Mouse (Mus musculus): ENCODE results near the gene Tmc6. TPM values are rescaled to one million over a fixed set of nuclear protein-coding genes. Genes with fewer than 3 reads are reported as not detected.

Tmc6 gene
- total RNA-seq, 1 experiment: 36.0 TPM

DNA sequence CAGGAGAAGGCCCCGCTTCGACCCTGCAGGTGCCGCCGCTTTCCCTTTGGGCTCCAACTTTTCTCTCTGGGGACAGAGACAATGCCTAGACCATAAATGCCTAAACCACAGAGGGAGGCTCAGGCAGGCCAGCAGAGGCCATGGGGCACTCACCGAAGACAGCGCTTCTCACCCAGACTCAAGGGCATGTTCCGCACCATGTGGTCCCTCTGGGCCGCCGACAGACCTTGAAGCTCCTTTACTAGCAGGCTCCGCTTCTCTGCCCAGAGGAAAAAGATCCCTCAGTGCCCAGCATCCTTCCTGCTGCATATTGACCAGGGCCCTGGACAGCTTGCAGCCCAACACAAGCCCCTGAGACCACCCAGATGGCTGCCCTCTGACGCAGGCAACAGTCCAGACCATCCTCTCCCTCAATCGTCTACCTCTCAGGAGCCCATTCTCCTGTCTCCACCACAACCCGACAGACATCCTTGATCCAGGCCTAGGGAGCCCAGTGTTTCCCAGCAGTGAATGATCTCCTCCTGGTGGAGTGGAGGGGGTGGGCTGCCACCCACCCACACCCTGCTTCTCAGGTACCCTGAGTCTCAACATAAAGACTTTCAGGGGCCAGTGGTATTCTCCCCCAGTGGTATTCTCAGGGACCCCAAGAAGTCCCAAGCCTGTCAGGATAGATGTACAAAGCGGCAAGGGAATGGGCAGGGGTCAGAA is 5.8 kb downstream of the Tmc6 start:
- no peak for TF ChIP-seq HCFC1 (IDR thresholded peaks at IDR 0.05; ENCODE audit: borderline replicate concordance, insufficient read depth, low read length)
- no peak overlapping the region for H3K27ac ChIP-seq (ENCODE audit: insufficient read depth, low read depth, low read length, poor library complexity, severe bottlenecking)
- in situ Hi-C loops (cut with MboI; ENCODE audit: low sequenced_read_pairs in 2 of 2, unreplicated experiment in 2 of 2): no loop called here
- no peak for DNase-seq (ENCODE audit: low read depth, low spot score)
- peaks cover 36% of the 10 kb centered on the region for H3K36me3 ChIP-seq (ENCODE audit: control insufficient read depth, insufficient read depth, low read length, poor library complexity, severe bottlenecking)
- peaks cover 2 to 11% of the 10 kb centered on the region in 2 experiments; a peak in 2 of 4 replicates for H3K4me1 ChIP-seq (ENCODE audit: control insufficient read depth in 2 of 2, insufficient read depth in 2 of 2, low read length in 2 of 2, poor library complexity in 1 of 2)
- H3K9ac ChIP-seq (ENCODE audit: insufficient read depth, low read depth, low read length, poor library complexity, severe bottlenecking): no peak overlapping the region
- no peaks in the 10 kb centered on the region for H3K9me3 ChIP-seq (ENCODE audit: control insufficient read depth, insufficient read depth, low read depth, low read length)
- no peak overlapping the region for H3K4me3 ChIP-seq (ENCODE audit: insufficient read depth in 1 of 2, low read depth in 1 of 2, low read length in 2 of 2, poor library complexity in 1 of 2, severe bottlenecking in 1 of 2)

DNA sequence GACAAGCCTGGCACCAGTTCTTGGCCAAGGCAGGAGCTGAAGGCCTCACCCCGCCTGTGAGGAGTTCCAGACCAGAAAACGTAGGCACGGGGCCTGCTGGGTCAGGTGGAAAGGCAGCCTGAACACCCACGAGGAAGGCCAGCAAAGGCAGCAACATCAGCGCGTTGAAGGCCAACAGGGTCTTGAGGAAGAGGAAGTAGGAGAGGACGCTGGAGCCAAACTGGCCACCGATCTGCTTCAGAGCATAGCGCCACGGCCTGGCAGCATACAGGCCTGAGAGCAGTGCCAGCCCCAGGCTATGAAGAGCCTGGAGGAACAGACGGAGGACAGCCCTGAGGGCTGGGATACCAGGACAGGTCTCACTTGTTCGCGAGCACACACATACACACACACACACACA is 6.5 kb downstream of the Tmc6 start:
- in situ Hi-C loops (cut with MboI; ENCODE audit: low sequenced_read_pairs in 2 of 2, unreplicated experiment in 2 of 2): no loop called here
- TF ChIP-seq CHD2 (IDR thresholded peaks at IDR 0.05; ENCODE audit: low read depth, low read length): no peak
- TF ChIP-seq MAFK (IDR thresholded peaks at IDR 0.05; ENCODE audit: insufficient read depth, low read depth, low read length): no peak
- no peak for TF ChIP-seq ZC3H11A (IDR thresholded peaks at IDR 0.05; ENCODE audit: borderline replicate concordance, low read depth, low read length)

DNA sequence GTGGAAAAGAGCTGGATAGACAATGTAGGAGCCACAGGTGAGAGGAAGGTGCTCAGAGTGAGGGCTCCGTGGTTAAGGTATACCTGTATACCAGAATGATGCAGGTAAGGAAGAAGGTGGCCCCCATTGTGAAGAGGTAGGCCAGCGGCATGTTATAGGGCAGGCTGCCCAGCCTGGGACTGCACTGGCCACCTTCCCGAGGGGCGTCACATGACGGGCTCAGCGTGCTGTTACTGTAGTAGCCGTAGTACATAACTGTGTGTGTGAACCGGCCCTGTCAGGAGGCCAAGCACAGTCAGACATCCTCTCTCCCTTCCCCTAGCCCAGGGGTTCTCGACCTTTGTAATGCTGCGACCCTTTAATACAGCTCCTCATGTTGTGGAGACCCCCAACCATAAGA is 7.1 kb downstream of the Tmc6 start:
- Histone ChIP-seq H3K4me3 (ENCODE audit: insufficient read depth in 1 of 2, low read depth in 1 of 2, low read length in 2 of 2, poor library complexity in 1 of 2, severe bottlenecking in 1 of 2) (no peak overlapping the region), H3K4me1 (ENCODE audit: control insufficient read depth in 2 of 2, insufficient read depth in 2 of 2, low read length in 2 of 2, poor library complexity in 1 of 2) (peaks cover 0 to 10% of the 10 kb centered on the region in 2 experiments; a peak in 2 of 4 replicates), H3K36me3 (ENCODE audit: control insufficient read depth, insufficient read depth, low read length, poor library complexity, severe bottlenecking) (peaks cover 36% of the 10 kb centered on the region), H3K27ac (ENCODE audit: insufficient read depth, low read depth, low read length, poor library complexity, severe bottlenecking) (no peak overlapping the region), H3K9me3 (ENCODE audit: control insufficient read depth, insufficient read depth, low read depth, low read length) (no peaks in the 10 kb centered on the region), H3K9ac (ENCODE audit: insufficient read depth, low read depth, low read length, poor library complexity, severe bottlenecking) (no peak overlapping the region)
- no peak for TF ChIP-seq ZNF384 (IDR thresholded peaks at IDR 0.05; ENCODE audit: low read depth, low read length)
- DNase-seq (ENCODE audit: low read depth, low spot score): no peak
- in situ Hi-C loops (cut with MboI; ENCODE audit: low sequenced_read_pairs in 2 of 2, unreplicated experiment in 2 of 2): no loop called here

More for the DNA sequence above, 6.5 kb downstream of the Tmc6 start:
- no peaks in the 10 kb centered on the region for H3K9me3 ChIP-seq (ENCODE audit: control insufficient read depth, insufficient read depth, low read depth, low read length)
- peaks cover 0 to 8% of the 10 kb centered on the region in 2 experiments; a peak in 2 of 4 replicates for H3K4me1 ChIP-seq (ENCODE audit: control insufficient read depth in 2 of 2, insufficient read depth in 2 of 2, low read length in 2 of 2, poor library complexity in 1 of 2)
- H3K36me3 ChIP-seq (ENCODE audit: control insufficient read depth, insufficient read depth, low read length, poor library complexity, severe bottlenecking): peaks cover 36% of the 10 kb centered on the region
- H3K4me3 ChIP-seq (ENCODE audit: insufficient read depth in 1 of 2, low read depth in 1 of 2, low read length in 2 of 2, poor library complexity in 1 of 2, severe bottlenecking in 1 of 2): no peak overlapping the region
- H3K27ac ChIP-seq (ENCODE audit: insufficient read depth, low read depth, low read length, poor library complexity, severe bottlenecking): no peak overlapping the region
- H3K9ac ChIP-seq (ENCODE audit: insufficient read depth, low read depth, low read length, poor library complexity, severe bottlenecking): no peak overlapping the region
- no peak for DNase-seq (ENCODE audit: low read depth, low spot score)

DNA sequence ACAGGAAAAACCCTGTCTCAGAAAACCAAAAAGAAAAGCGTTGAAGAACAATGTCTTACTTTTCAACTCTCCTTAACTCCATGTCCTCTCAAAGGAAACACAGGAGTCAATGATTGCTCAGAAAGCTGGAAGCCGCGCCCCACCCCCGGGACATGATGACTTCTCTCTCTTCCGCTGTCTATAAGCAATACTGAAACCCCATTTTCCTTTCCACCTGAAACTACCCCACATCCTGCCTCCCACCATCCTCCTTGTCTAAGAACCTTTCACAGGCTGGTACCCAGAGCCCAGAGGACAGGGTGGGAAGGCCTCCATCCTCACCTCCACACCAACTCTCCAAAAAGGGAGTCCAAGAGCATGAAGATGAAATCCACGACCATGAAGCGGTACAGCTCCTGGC is 9.6 kb downstream of the Tmc6 start:
- TF ChIP-seq ZC3H11A (IDR thresholded peaks at IDR 0.05; ENCODE audit: borderline replicate concordance, low read depth, low read length) (no peak), CHD2 (IDR thresholded peaks at IDR 0.05; ENCODE audit: low read depth, low read length) (no peak), HCFC1 (IDR thresholded peaks at IDR 0.05; ENCODE audit: borderline replicate concordance, insufficient read depth, low read length) (no peak), MAFK (IDR thresholded peaks at IDR 0.05; ENCODE audit: insufficient read depth, low read depth, low read length) (no peak), ZNF384 (IDR thresholded peaks at IDR 0.05; ENCODE audit: low read depth, low read length) (no peak)
- peaks cover 32% of the 10 kb centered on the region for H3K36me3 ChIP-seq (ENCODE audit: control insufficient read depth, insufficient read depth, low read length, poor library complexity, severe bottlenecking)
- H3K9me3 ChIP-seq (ENCODE audit: control insufficient read depth, insufficient read depth, low read depth, low read length): no peaks in the 10 kb centered on the region
- peaks cover 2 to 9% of the 10 kb centered on the region in 2 experiments; a peak in 2 of 4 replicates for H3K4me1 ChIP-seq (ENCODE audit: control insufficient read depth in 2 of 2, insufficient read depth in 2 of 2, low read length in 2 of 2, poor library complexity in 1 of 2)
- DNase-seq (ENCODE audit: low read depth, low spot score): no peak
- in situ Hi-C loops (cut with MboI; ENCODE audit: low sequenced_read_pairs in 2 of 2, unreplicated experiment in 2 of 2): no loop called here
- H3K27ac ChIP-seq (ENCODE audit: insufficient read depth, low read depth, low read length, poor library complexity, severe bottlenecking): no peak overlapping the region
- no peak overlapping the region for H3K4me3 ChIP-seq (ENCODE audit: insufficient read depth in 1 of 2, low read depth in 1 of 2, low read length in 2 of 2, poor library complexity in 1 of 2, severe bottlenecking in 1 of 2)
- H3K9ac ChIP-seq (ENCODE audit: insufficient read depth, low read depth, low read length, poor library complexity, severe bottlenecking): no peak overlapping the region

DNA sequence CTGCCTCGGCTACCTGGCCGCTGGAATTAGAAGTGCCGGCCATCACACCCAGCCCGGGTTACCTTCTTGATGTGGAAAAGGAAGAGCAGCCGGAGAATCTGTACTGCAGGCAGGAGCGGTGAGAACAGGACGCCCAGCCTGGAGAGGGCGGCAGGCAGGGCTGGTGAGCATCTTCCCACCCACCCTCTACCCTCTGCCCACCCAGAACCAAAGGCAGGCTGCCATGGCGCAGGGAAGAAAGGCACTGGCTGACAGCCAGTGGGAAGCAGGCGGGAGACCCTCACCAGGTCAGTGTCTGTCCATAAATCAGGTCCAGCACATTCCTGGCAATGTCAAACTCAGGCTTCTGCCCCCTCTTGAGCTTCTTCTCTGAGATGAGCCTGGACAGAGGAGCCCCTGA is 11.6 kb downstream of the Tmc6 start:
- no peak overlapping the region for H3K4me3 ChIP-seq (ENCODE audit: insufficient read depth in 1 of 2, low read depth in 1 of 2, low read length in 2 of 2, poor library complexity in 1 of 2, severe bottlenecking in 1 of 2)
- H3K9ac ChIP-seq (ENCODE audit: insufficient read depth, low read depth, low read length, poor library complexity, severe bottlenecking): no peak overlapping the region
- H3K9me3 ChIP-seq (ENCODE audit: control insufficient read depth, insufficient read depth, low read depth, low read length): no peaks in the 10 kb centered on the region
- H3K27ac ChIP-seq (ENCODE audit: insufficient read depth, low read depth, low read length, poor library complexity, severe bottlenecking): no peak overlapping the region
- H3K4me1 ChIP-seq (ENCODE audit: control insufficient read depth in 2 of 2, insufficient read depth in 2 of 2, low read length in 2 of 2, poor library complexity in 1 of 2): peaks cover 2 to 13% of the 10 kb centered on the region in 2 experiments; a peak in 3 of 4 replicates
- in situ Hi-C loops (cut with MboI; ENCODE audit: low sequenced_read_pairs in 2 of 2, unreplicated experiment in 2 of 2): no loop called here
- TF ChIP-seq HCFC1 (IDR thresholded peaks at IDR 0.05; ENCODE audit: borderline replicate concordance, insufficient read depth, low read length) (no peak), CHD2 (IDR thresholded peaks at IDR 0.05; ENCODE audit: low read depth, low read length) (no peak), MAFK (IDR thresholded peaks at IDR 0.05; ENCODE audit: insufficient read depth, low read depth, low read length) (no peak), ZNF384 (IDR thresholded peaks at IDR 0.05; ENCODE audit: low read depth, low read length) (no peak), ZC3H11A (IDR thresholded peaks at IDR 0.05; ENCODE audit: borderline replicate concordance, low read depth, low read length) (no peak)
- peaks cover 34% of the 10 kb centered on the region for H3K36me3 ChIP-seq (ENCODE audit: control insufficient read depth, insufficient read depth, low read length, poor library complexity, severe bottlenecking)
- DNase-seq (ENCODE audit: low read depth, low spot score): no peak

Measured in ES-E14 (cell line).